Mouse (Mus musculus) gastrocnemius, postnatal 14 days (tissue): ENCODE measurements at regions not wholly inside any gene's neighbourhood (a gene's known extent, or its start where the extent isn't known, plus 50 kb on each side); places are given as distances from the start of the nearest gene placed in this dataset.

ENCODE experiments used
- DNase-seq: peaks from one replicate; pipeline ENCODE4 v3.0.0; 2021; ENCODE audit warnings: mixed read lengths
- intact Hi-C: fragments of 180-260 bp; cut with DNase I; formaldehyde crosslinking; loops from one replicate; pipeline ENCODE4 v1.15.1; 2025; ENCODE audit warnings: low total_unique reads

DNA sequence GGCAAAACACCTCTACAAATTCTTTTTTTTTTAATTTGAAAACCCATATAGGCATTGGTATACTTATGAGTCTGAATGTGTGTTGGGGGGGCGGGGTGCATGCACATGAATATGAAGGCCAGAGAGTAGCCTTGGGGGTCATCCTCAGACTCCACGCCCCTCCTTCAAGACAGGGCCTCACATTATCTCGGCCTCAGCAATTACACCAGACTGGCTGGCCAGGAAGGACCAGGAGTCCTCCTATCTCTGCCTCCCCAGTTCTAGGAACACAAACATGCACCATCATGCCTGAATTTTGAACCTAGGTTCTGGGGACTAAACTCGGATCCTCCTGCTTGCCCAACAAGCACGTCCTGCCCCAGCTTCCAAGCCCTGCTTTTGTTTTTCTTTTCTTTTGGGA, 99.3 kb upstream of the Arntl start:
- intact Hi-C loops: no loop called here
- DNase-seq: no peak

GRCm38 (mm10) chr7:113108442-113109000, 98.7 kb upstream of the Arntl start:
- DNase-seq: no peak
- intact Hi-C loops: no loop called here

- intact Hi-C loops: no loop called here
- DNase-seq: no peak
Measured at GRCm38 (mm10) chr7:113109481-113109880, 97.8 kb upstream of the Arntl start.

DNA sequence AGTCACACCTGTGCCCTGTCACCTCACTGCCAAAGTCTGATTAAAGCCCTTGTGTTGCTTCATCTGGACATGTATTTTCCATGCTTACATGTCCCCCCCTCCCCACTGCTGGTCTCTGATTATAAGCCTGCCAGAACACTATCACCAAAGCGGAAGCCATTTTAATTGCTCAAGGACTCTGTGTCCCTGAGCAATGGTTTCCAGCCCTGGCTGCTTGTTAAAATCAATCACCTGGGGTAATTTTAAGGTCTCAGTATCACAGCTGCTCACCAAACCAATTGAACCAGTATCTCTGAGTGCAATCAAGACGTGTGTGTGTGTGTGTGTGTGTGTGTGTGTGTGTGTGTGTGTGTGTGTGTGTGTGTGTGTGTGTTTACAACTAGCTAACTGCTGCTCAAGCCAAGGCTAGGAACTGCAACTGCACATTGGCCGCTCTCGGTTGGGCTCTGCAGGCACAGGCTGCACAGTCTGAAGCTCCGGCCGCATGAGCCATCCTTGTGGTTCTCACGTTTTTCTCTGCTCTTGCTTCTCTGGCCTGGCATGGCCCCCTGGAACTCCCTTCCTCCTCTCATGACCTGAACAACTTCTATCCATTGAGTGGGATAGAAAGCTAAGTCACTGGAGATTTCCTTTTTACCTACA, 96.3 kb upstream of the Arntl start:
- DNase-seq: no peak
- intact Hi-C loops: no loop called here

DNA sequence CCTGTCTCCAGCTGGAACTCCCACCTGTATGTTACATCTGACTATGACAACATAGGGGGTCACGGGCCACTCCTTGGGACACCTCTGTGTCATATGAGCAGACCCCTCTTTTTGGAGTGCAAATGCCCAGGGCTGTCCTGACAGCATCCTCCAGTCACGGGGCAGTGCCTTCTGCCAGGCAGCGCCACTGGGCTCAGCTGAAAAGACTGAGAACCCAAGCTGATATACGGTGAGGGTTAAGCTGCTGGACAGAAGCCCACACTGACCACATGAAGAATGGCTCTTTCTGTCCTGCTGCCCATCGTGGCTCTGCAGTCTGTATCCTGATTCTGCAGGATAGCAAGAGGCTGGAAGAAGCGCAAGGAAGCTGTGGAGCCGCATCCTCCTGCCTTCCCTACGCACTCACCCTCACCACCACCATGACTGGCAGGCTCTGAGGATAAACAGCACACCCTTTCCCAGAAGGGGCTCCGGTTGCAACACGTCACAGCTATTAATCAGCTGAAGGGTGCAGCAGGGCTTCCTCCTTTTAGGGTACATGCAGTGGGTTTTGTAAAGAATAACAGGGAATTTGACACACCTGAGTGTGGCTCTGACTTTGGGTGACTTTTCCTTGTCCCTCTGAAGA, 93.9 kb upstream of the Arntl start:
- intact Hi-C loops: no loop called here

DNA sequence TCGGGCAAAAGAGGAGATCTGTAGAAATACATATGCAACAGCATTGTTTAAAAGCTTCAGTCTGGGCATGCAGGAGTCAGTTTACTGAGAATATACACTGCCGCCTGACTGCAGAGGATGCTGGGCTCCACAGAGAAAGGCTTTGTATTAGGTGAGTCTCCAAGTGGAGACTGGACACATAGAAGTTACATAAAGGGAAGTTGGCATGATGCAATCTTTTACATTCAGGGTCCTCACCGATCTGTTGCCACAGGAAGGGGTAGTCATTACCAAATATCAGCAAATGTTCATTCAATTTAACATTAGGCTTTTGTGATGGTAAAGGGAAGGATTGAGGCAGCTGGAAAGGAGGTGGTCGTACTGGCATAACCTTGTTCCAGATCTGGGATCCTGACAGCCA, 89.7 kb upstream of the Arntl start:
- no peak for DNase-seq
- intact Hi-C loops: no loop called here

More for the DNA sequence above, 93.9 kb upstream of the Arntl start:
- no peak for DNase-seq

DNA sequence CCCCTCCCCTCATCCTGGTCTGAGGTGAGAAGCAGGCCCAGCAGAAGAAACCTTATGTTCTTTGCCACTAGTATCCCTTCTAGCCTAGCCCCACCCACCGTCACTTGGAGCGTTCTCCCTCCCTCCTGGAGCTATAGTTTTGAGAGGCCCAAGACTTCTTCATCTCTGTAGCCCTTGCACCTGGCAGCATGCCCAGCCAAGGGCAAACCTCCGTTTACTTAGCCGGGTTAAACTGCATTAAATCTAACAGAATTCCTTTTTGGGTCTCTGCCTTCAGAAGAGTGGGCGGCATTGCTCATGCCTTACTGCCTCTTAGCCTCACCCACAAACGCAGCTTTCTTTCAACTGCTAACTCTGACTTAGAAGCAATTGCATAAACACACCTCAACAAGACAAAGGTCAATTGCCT, 85.3 kb upstream of the Arntl start:
- no peak for DNase-seq
- intact Hi-C loops: no loop called here

DNA sequence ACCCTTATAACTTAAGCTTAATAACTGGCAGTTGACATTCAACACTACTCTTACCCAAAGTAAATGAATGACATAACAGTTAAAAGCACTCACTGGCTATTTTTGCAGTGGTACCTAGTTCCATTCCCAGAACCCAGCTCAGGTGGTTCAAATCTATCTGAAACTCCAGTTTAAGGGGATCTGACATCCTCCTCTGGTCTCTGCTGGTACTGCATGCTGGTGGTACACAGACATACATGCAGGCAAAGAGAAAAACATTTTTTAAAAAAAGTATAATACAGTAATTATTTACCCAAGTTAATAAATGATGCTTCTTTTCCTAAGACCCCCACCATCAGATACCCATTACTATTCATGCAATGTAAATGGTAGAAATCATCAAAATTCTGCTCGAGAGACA, 81.3 kb upstream of the Arntl start:
- intact Hi-C loops: no loop called here
- DNase-seq: no peak

DNA sequence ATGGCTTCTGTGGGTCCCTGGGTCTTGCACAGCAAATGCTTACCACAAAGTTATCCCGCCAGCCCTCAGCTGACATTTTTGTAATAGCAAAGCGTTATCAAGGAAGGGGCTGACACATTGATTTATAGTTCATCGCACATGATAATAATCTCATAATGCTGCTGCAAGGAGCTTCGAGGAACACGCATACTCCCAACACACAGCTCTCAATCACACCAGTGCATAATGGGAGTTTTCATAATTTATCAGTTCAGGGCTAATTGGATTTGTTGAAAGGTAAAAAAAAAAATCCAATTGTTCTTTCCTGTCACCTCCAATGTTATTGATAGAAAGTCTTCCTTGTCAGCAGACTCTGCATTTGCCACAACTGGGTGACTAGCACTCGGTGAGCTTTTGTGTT, 76.7 kb upstream of the Arntl start:
- no peak for DNase-seq
- intact Hi-C loops: loop anchor here (5.0 to 10.0 kb wide), 2 partner anchors 733 to 756 kb away; no protein-coding TSS in a partner anchor

DNA sequence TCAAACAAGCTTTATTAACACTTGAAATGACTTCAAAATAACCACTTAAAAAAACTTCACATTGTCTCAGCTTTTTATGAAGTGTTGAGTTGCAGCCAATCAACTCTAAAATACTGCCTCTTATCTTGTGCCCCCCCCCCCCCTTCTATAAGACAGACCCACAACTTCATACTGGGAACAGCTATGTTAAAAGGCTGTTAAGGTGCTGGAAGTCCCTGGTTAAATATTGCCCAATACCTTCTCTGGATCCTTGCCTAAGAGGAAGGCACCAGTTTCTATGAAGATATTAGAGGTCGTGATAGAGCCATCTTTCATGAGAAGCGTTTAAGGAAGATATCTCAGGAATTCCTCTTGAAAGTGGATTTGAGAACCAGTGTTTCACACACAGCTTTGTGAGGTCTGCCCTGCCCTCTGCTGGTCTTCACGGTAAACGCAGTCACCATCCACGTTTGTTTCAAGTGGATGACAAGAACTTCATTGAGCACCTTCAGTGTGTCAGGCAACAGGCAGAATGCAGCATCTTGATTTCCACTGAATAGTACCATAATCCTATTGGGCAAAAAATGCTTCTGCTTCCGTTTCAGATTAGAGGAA, 75.2 kb upstream of the Arntl start:
- intact Hi-C loops: loop anchor here (2.0 to 10.0 kb wide), 3 partner anchors 211 to 757 kb away; no protein-coding TSS in a partner anchor
- DNase-seq: peak; percentile 61

- intact Hi-C loops: loop anchor here (2.0 to 10.0 kb wide), 3 partner anchors 213 to 759 kb away; no protein-coding TSS in a partner anchor
- no peak for DNase-seq
Measured at GRCm38 (mm10) chr7:113133891-113134290, 73.4 kb upstream of the Arntl start.

DNA sequence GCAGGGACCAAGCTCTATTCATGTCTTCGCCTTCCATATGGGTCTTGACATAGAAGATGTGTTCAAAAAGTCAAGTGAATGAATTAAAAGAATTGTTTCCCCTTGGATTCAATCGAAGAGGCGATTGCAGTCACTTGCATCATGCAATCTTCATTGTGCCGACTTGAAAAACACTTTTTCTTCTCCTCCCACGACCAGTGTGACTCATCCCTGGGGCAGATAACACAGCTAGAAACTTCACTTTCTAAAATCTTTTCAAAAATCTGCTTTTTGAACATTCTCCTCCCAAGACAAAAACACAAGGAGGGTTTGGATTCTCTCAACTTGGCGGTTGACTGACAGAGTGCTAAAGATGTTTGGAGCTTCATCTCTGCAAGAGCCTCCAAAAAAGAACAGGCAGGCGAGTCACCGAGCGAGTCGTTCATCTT, 67.2 kb upstream of the Arntl start:
- intact Hi-C loops: loop anchor here (5.0 kb wide), 1 partner anchor 112 kb away; no protein-coding TSS in a partner anchor

DNA sequence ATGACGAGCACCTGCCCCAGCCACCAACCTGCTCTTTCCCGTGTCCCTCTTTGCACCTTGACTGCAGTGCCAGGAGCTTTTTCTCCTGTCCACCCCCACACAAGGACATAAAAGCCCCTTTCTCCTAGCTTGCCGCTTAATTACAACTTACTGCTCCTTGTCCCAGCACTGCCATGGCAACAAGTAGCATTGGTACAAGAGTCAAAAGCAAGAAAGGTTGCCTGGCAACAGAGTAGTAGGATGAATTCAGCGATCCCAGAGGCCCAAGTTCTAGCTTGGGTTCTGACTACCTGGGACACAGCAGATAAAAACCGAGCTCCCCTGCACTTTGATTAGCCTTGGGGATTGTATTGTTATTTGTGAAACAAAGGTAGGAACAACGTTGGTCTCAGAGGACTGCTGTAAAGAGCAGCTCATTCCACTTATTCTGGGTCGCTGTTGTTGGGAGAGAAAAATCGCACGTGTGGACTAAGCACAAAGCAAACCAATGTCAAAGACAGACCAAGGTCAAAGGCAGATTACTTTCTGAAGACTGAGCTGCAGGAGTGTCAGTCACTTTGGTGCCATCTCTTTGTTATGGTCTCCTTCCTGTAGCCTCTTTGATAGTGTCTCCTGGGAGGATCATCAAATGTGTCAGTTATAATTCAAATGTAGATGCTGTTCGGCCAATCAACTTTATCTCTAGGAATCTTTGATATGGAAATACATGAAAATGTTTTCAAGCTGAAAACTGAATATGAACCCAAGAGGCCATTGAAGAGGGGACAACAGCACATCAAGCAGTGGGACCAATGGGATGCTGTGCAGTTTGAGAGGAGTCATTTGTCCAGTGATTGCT, 65.2 kb upstream of the Arntl start:
- intact Hi-C loops: loop anchor here (5.0 kb wide), 1 partner anchor 110 kb away; no protein-coding TSS in a partner anchor
- no peak for DNase-seq

More for the DNA sequence above, 67.2 kb upstream of the Arntl start:
- no peak for DNase-seq

DNA sequence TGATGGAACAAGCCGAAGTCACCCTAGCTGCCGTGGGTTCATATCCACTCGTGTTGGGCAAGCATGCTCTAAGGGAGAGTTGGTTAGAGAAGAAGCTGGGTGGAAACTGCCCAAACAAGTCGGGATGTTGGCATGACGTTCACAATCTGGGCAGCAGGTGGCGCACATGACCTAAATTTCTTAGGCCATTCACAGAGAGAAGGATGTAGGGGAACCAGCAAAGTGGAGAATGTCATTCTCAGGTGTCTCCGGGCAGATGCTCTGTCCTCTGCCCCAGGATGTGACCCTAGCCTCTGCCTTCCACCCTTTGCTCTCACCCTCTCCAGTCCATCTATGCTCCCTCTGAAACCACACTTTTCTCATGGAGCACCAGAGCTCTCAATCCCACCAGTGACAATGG, 63.7 kb upstream of the Arntl start:
- intact Hi-C loops: loop anchor here (5.0 kb wide), 1 partner anchor 109 kb away; no protein-coding TSS in a partner anchor
- DNase-seq: peak; percentile 76

GRCm38 (mm10) chr7:113145046-113145445, 62.2 kb upstream of the Arntl start:
- DNase-seq: no peak
- intact Hi-C loops: loop anchor here (2.0 kb wide), 2 partner anchors 122 to 166 kb away; no protein-coding TSS in a partner anchor

DNA sequence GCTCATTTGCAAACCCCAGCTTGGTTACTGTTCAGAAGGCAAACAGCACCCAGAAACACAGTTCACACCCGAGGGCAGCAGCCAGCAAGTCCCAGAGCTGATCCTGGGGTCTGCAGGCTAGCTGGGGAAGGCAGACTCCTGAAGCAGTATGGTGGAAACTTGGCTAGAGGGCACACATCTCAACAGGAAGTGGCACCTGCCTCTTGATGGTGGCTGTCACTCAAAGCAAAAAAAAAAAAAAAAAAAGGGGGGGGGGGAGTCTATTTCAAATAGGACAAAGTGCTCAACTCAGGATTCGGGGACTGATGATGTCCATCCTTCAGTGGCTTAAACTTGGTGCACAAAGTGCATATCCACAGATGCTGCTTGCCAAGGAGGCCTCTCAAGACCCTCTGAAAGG, 61.2 kb upstream of the Arntl start:
- DNase-seq: no peak
- intact Hi-C loops: no loop called here

DNA sequence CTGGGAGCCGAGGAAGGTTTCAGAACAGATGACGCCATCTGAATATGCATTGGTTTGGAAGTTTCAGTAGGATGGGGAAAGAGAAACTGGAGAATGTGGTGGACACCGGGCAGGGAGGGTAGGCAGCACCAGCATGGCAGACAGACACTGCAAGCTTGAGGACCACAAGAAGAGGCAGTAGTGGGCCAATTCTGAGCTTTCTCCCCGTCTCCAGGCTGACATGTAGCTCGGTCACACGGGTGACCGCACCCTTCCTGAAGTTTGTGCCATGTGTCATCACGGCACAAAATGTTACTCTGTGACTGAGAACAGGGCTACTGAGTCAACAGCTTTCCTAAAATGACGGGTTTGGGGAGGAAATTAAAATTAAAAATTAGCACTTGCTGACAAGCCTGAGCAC, 60.7 kb upstream of the Arntl start:
- no peak for DNase-seq

DNA sequence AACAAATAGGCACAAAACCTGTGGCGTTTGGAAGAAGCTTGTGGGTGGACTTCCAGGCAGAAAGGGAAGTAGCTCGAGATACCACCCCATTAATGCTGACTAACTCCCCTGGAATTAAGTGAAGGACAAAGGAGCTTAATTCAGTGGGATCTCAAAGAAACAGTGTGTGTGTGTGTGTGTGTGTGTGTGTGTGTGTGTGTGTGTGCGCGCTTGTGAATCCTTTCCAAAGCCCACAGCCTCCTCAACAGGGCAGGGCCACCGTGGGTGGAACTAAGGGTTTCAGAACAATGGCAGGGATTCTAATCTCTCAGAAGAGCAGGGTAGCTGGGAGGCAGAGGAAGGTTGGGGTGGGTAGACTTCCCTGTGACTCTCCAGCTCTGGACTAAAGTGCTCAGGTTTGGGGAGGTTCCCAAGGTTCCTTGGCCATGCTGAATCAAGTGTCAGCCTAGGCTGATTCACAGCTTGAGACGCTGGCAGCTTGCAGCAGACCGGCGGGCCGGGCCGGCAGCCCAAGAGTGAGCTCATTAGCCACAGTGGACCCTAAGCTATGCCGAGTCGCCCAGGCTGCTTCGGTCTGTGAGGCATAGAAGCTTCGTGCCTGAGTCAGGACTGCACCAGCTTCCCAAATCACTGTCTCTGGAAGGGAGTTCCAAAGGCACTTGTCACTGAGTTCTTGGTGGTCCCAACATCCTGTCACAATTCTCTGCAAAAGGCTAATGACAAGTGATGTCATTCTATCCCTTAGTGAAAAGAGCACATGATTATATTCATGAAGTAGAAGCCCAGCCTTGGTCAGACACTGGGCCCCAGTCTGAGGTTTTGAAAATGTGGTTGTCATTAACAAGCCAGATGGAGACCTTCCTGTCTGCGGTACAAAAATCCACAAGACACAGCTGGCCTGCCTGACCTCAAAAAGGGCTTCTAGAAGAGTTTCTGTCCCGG, 59.6 kb upstream of the Arntl start:
- peak; percentile 78 for DNase-seq
- intact Hi-C loops: loop anchor here (1.0 kb wide), 1 partner anchor 20 kb away; no protein-coding TSS in a partner anchor

More for the DNA sequence above, 60.7 kb upstream of the Arntl start:
- intact Hi-C loops: no loop called here
